Mouse (Mus musculus): Measurements from ENCODE around the gene Samd8.
A peak's percentile ranks its signal among the peaks of the same experiment; 100 is the strongest.

The Samd8 gene

DNA sequence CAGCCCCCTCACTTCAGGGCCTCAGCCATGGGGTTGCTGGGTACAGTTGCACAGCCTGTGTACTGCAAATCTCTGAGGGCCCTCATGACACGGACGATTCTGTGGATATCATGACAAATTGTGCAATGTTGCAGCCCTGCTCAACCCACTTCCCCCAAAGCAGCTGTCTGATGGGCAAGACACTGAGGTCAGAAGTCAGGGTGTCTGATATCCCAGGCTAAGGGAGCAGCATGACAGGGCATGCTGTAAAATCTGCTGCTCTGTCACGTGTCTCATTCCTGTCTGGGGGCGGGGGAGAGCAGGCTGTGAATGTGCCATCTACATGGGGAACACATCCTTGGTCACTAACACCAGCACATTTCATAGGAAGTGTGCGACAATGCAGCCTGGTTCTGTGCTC is 5.2 kb upstream of the Samd8 start:
- DNase-seq (ENCODE audit: low read depth, low spot score): no peak

- no peak for DNase-seq (ENCODE audit: low read depth, low spot score)
These were observed 4.1 kb upstream of the Samd8 start for GRCm38 (mm10) chr14:21746251-21746650.

- DNase-seq (ENCODE audit: low read depth, low spot score): no peak
These were observed 3.5 kb upstream of the Samd8 start for GRCm38 (mm10) chr14:21746846-21747245.

- no peak for DNase-seq (ENCODE audit: low read depth, low spot score)
These were observed 2.7 kb upstream of the Samd8 start for GRCm38 (mm10) chr14:21747436-21748141.

DNA sequence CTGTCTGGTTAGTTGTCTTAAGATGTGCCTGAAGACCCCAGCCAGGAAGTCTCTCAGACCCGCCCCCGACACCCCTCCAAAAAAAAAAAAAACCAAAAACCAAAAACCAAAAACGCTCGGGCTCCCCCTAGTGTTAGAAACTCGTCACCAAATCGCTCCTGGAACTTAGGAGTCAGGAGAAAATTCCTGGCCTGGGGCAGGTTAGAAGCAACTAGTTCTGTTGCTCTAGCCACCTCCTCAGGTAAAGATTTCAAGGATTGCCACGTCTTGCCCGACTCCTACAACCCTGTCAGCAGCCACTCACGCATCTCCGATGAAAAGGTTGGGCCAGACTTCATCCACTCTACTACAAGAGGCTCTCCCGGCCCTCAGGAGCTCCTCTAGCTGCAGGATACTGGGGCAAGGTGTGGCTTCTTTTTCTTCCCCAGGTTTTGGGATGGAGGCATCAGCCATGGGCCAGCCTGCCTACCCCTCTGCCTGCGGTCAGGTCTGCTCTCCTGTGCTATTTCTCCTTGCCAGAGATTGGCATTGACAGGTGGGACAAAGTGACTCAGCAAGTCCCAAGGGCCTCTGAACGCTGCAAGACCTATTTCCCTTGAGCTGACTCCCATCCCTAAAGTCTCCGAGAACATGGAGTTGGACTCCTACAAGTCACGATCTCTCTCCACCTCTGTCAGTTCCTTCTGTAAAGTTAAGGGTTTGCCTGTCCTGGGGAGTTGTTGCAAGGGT is 2.0 kb upstream of the Samd8 start:
- peak; percentile 55 for DNase-seq (ENCODE audit: low read depth, low spot score)

- no peak for DNase-seq (ENCODE audit: low read depth, low spot score)
These were observed 681 bp downstream of the Samd8 start, which contains the start of gene Dusp13 for GRCm38 (mm10) chr14:21750881-21751542. Gene Dusp13, minus strand, starts transcription at chr14:21751181.

DNA sequence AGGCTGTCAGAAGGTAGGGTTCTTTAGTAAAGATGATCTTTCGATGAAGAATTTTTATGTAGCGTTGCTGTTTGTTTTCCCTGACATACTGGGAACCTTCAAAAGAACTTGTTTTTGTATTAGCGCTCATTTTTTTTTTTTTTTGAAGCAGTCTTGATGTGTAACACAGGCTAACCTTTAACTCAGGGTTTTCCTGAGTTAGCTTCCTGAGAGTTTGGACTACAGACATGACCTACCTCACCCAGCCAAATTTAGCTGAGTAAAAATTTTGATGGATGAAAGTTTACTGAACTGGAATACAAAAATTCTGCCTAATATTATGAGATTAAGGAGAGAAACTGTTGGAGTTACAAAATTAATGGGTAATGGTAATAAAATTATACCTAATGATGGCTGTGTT is 2.1 kb downstream of the Samd8 start:
- DNase-seq (ENCODE audit: low read depth, low spot score): no peak

DNA sequence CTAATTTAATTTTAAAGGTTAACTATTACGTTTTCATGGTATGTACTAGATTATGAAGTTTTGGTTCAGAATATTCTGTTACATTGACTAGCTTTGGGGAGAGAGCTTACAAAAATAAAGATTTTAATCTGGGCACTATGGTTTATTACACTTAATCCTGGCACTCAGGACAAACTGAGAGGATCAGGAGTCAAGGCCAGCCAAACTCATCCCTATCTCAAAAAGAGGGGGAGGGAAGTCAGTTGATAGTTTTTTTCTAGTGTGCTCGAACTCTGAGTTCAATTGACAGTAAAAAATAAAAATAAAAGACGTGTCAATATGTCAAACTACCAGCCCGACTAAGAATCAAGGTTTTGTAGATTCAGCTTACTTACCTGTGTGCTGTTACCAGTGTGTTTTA is 3.0 kb downstream of the Samd8 start:
- DNase-seq (ENCODE audit: low read depth, low spot score): no peak

GRCm38 (mm10) chr14:21761560-21761959 is 11.2 kb downstream of the Samd8 start:
- DNase-seq (ENCODE audit: low read depth, low spot score): no peak

DNA sequence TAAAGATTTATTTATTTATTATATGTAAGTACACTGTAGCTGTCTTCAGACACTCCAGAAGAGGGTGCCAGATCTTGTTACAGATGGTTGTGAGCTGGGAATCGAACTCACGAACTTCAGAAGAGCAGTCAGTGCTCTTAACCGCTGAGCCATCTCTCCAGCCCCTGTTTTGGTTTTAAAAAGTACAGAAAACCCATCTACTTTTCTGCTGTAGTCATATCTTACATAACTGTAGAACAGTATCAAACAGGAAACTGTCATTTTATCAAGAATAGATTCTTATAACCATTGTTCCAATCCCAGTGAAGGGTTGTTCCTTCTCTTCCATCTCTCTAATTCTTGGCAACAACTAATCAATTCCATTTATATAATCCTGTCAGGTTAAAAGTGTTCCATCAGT is 13.4 kb downstream of the Samd8 start:
- no peak for DNase-seq (ENCODE audit: low read depth, low spot score)

DNA sequence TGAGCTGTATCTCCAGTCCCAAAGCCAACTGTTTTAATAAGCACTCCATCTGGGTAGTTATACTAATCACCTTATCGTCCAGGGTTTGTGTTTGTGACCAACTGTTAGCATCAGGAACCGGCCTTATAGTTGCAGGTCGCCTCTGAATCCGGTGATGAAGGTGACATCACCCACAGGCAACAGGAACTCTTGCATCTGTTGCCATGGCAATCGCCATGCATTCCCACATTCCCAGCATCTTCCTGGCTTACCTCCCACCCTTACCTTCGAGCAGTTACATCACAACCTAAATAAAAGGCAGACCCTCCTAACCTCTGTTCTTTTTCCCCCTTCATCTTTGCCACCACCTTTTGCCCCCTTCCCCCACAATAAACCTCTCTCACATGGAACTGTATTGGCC is 14.3 kb downstream of the Samd8 start:
- DNase-seq (ENCODE audit: low read depth, low spot score): no peak

- DNase-seq (ENCODE audit: low read depth, low spot score): no peak
These were observed 15.5 kb downstream of the Samd8 start for GRCm38 (mm10) chr14:21765754-21766397.

GRCm38 (mm10) chr14:21766398-21766958 is 16.1 kb downstream of the Samd8 start:
- no peak for DNase-seq (ENCODE audit: low read depth, low spot score)

DNA sequence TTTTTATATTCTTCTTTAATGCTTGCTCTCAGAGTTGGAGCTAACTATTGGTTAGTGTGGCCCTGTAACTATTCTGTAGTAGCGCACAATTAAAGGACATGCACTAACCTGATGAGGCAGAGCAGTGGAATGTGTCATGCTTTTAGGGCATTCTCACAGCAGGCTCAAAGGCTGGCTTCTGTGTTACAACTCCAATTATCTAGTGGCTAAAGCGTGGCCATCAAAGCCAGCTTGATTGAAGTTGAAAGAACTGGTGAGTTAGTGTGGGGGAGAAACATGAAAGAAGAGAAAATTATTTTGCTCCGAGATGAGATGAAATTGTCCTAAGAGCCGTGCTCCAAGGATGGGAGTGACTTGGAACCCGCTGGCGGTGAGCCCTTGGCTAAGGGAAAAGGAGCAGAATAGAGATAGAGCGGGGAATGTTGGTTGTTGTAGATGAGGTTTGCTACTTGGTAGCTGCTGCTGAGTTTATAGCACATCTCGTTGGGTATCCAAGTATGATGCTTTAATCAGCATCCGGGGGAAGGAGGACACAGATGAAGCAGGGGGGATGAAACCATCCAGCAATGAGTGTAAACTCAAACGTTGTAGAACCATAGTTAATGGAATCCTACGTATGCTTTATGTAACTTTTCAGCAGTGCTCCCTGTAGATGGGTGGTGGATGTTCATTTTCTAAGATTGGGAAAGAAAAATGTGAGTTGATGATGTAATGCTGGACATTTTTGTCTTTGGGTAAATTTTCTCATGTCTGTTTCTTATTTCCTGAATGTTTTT is 22.4 kb downstream of the Samd8 start:
- peak; percentile 27 for DNase-seq (ENCODE audit: low read depth, low spot score)

DNA sequence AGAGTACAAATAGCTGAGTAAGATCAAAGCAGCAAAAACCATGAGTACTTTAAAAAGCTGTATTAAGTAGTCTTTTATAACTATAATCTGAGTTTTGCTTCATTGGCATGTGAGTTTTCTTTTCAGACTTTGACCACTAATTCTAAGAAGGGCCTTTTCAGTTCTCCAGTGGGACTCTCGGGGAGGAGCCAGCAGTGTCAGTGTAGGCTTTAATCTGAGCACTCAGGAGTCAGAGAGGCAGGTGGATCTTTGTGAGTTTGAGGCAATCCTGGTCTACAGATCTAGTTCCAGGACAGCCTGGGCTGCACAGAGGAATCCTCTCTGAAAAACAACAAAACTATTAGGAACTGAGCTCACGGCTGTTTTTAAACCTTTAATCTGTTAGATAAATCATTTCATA is 23.6 kb downstream of the Samd8 start:
- no peak for DNase-seq (ENCODE audit: low read depth, low spot score)

- no peak for DNase-seq (ENCODE audit: low read depth, low spot score)
These were observed 25.9 kb downstream of the Samd8 start for GRCm38 (mm10) chr14:21776201-21776600.

GRCm38 (mm10) chr14:21786500-21786899 is 36.2 kb downstream of the Samd8 start:
- DNase-seq (ENCODE audit: low read depth, low spot score): no peak

DNA sequence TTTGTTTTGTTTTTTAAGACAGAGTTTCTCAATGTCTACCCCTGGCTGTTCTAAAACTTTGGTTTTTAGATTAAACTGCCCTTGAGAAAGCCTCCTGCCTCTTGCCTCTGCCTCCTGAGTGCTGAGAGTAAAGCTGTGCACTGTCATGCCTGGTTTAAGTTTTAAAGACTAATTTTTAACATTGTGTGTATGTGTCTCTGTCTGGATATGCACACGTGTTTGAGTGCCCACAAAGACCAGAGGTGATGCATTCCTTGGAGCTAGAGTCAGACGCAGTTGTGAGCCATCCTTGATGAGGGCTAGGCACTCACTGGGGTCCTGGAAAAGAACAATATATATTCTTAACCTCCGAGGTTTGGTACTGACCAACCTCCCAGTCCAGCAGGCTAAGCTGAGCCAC is 37.0 kb downstream of the Samd8 start:
- no peak for DNase-seq (ENCODE audit: low read depth, low spot score)

DNA sequence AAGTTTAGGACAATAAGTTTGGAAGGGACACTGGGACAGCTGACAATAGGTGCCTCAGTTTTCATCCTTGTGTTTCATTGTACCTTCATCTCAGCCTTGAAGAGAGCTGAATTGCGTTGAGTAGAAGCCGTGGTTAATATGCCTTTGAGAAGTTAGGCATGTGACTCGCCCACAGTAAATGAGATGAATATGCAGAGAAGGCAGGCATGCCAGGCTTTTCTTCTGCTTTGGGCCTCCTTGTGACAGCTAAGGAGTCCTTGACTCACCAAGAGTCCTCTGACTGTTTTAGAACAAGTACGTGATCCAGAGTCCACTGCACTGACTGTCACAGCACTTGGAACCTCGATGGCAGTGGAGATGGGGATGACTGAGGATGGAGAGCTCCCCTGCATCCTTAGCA is 37.8 kb downstream of the Samd8 start:
- no peak for DNase-seq (ENCODE audit: low read depth, low spot score)

DNA sequence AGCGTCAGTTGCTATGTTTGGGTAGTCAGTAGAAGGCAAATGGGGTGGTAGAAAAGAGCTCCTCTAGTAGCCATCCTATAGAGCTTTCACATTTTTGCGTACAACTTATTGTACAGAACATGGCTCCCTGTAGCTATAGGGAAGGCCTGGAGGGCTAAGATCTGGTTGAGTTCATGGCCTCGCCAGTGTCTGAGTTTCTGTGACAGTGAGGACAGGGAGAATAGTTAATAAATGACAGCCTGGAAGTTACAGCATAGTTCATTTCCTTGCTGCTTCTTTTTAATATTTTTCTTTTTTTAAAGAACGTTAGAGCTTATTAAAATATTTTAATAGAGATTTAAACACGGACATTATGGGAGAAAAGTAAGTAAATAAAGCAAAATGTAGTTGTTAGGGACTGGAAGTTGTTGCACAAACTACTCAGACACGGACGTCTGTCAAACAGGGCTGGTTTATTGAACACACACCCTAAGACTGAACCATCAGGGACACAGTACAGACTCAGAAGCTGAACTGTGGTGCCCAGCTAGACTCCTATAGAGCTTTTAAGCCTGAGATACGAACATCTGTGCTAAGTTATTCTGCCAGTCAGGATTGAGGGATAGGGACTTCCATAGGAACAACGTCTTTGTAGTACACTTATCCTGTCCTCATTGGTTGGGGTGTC is 40.4 kb downstream of the Samd8 start:
- DNase-seq (ENCODE audit: low read depth, low spot score): no peak

DNA sequence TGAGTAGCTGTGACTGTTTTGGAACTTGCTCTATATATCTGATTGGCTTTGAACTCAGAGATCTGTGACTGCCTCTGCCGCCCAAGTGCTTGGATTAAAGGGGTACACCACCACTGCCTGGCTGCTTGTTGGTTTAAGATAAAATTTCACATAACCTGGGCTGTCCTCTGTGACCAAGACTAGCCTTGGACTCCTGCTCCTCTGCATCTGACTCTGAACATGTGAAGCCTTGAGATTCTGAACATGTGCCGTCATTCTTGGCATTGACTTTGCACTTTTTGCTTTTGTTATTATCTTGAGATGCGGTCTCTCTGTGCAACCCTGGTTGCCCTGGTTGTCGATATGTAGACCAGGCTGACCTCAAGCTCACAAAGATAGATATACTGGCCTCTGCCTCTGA is 41.4 kb downstream of the Samd8 start:
- DNase-seq (ENCODE audit: low read depth, low spot score): no peak

Data from forelimb bud, embryonic 11.5 days (tissue).